Mouse (Mus musculus) adipose tissue, adult 10 weeks (tissue): ENCODE measurements around the gene Olfr76. TPM values are rescaled to one million over a fixed set of nuclear protein-coding genes. Genes with fewer than 3 reads are reported as not detected.

ENCODE experiments used
- polyA plus RNA-seq: library from polyadenylated mRNA; stranded (reverse); fragments of 350-450 nt; fragmentation: Illumina TruSeq; extraction: RNeasy Lipid Tissue Mini Kit (QIAGEN cat#74804); gene quantifications from one replicate; pipeline ENCODE4 v1.2.3, GENCODE M21; 2014; ENCODE audit warnings: low read depth, low replicate concordance

The Olfr76 gene
- polyA plus RNA-seq = not detected

GRCm38 (mm10) chr19:12123103-12123502 is at the start of gene Olfr76:
Gene Olfr76 (minus strand): TSS chr19:12123203.

GRCm38 (mm10) chr19:12170062-12170599 is 47.1 kb upstream of the Olfr76 start, which contains the start of gene Olfr1555-ps1:
Gene Olfr1555-ps1 (minus strand): TSS chr19:12170112.

GRCm38 (mm10) chr19:12115797-12116196 is 7.2 kb downstream of the Olfr76 start, which contains the start of gene Olfr1428:
Gene Olfr1428 (minus strand): TSS chr19:12115897.

GRCm38 (mm10) chr19:12103234-12103633 is 19.8 kb downstream of the Olfr76 start, which contains the start of gene Olfr1427:
Gene Olfr1427 (minus strand): TSS chr19:12103334.

GRCm38 (mm10) chr19:12091913-12092312 is 31.1 kb downstream of the Olfr76 start, which contains the start of gene Olfr1426:
Gene Olfr1426 (minus strand): TSS chr19:12092013.

GRCm38 (mm10) chr19:12077631-12078030 is 45.4 kb downstream of the Olfr76 start, which contains the start of gene Olfr1425:
Gene Olfr1425 (minus strand): TSS chr19:12077731.

Other genes with a start within 250 kb of the Olfr76 start
- gene Olfr1419, start 248.1 kb downstream of the Olfr76 start, polyA plus RNA-seq = not detected
- not detected for gene Olfr1420, start 236.6 kb downstream of the Olfr76 start, polyA plus RNA-seq
- 13.5 TPM for gene Patl1, start 210.8 kb downstream of the Olfr76 start, polyA plus RNA-seq
- gene Osbp, start 157.3 kb downstream of the Olfr76 start, polyA plus RNA-seq = 46.9 TPM
- not detected for gene Olfr1423, start 81.9 kb downstream of the Olfr76 start, polyA plus RNA-seq
- gene Olfr1424, start 60.5 kb downstream of the Olfr76 start, polyA plus RNA-seq = not detected
- not detected for gene Olfr1425, start 45.5 kb downstream of the Olfr76 start, polyA plus RNA-seq
- gene Olfr1426, start 31.2 kb downstream of the Olfr76 start, polyA plus RNA-seq = not detected
- gene Olfr1427, start 19.9 kb downstream of the Olfr76 start, polyA plus RNA-seq = not detected
- gene Olfr1428, start 7.3 kb downstream of the Olfr76 start, polyA plus RNA-seq = not detected
- not detected for gene Olfr1555-ps1, start 46.9 kb upstream of the Olfr76 start, polyA plus RNA-seq
- gene Olfr1431, start 77.4 kb upstream of the Olfr76 start, polyA plus RNA-seq = not detected
- not detected for gene Olfr1432, start 109.4 kb upstream of the Olfr76 start, polyA plus RNA-seq
- gene Olfr262, start 118.5 kb upstream of the Olfr76 start, polyA plus RNA-seq = not detected
- not detected for gene Olfr235, start 137.8 kb upstream of the Olfr76 start, polyA plus RNA-seq
- gene Olfr1434, start 156.7 kb upstream of the Olfr76 start, polyA plus RNA-seq = not detected
- not detected for gene Olfr1436, start 175.9 kb upstream of the Olfr76 start, polyA plus RNA-seq
- not detected for gene Olfr1437, start 201.9 kb upstream of the Olfr76 start, polyA plus RNA-seq
- gene Olfr1438-ps1, start 212.7 kb upstream of the Olfr76 start, polyA plus RNA-seq = not detected